Mouse (Mus musculus) ES-E14 (cell line): ENCODE measurements around the gene Rgs13. TPM values are rescaled to one million over a fixed set of nuclear protein-coding genes. Genes with fewer than 3 reads are reported as not detected.

Experiments
- DNase-seq: peaks from one replicate; pipeline ENCODE4 v3.0.0-alpha.2; 2013; ENCODE audit warnings: low read depth, low spot score
- H3K27ac ChIP-seq: 2 replicates; pipeline ENCODE4 v1.5.1; 2012; ENCODE audit warnings: low read depth, mild to moderate bottlenecking, low read length, moderate library complexity, mixed read lengths; ENCODE audit not compliant: poor library complexity, insufficient read depth, severe bottlenecking
- H3K36me3 ChIP-seq: 2 replicates; pipeline ENCODE4 v1.6.1; 2012; ENCODE audit warnings: mild to moderate bottlenecking, low read length, moderate library complexity, mixed read lengths; ENCODE audit not compliant: control insufficient read depth, poor library complexity, insufficient read depth, severe bottlenecking
- H3K4me1 ChIP-seq, 2 experiments: fragments of 150-350 bp in 1 of 2; sonication (generic) in 1 of 2; 2 replicates each; pipeline ENCODE4 v1.6.1; 2012; ENCODE audit warnings: low read length in 2 of 2, mild to moderate bottlenecking in 1 of 2, mixed read lengths in 1 of 2; ENCODE audit not compliant: control insufficient read depth in 2 of 2, insufficient read depth in 2 of 2, poor library complexity in 1 of 2
- H3K4me3 ChIP-seq, 2 experiments: fragments of 150-350 bp in 1 of 2; sonication (generic) in 1 of 2; 2 replicates each; pipeline ENCODE4 v1.5.1; 2012; ENCODE audit warnings: low read length in 2 of 2, low read depth in 1 of 2, mild to moderate bottlenecking in 1 of 2, mixed read lengths in 1 of 2; ENCODE audit not compliant: insufficient read depth in 1 of 2, poor library complexity in 1 of 2, severe bottlenecking in 1 of 2
- H3K9ac ChIP-seq: 2 replicates; pipeline ENCODE4 v1.6.1; 2012; ENCODE audit warnings: low read depth, mild to moderate bottlenecking, low read length, mixed read lengths; ENCODE audit not compliant: poor library complexity, insufficient read depth, severe bottlenecking
- H3K9me3 ChIP-seq: fragments of 150-350 bp; sonication (generic); 2 replicates; pipeline ENCODE4 v1.6.1; 2012; ENCODE audit warnings: low read depth, mild to moderate bottlenecking, low read length; ENCODE audit not compliant: control insufficient read depth, insufficient read depth
- CHD2 ChIP-seq: IDR thresholded peaks from 2 replicates; pipeline ENCODE4 v1.6.1; 2014; ENCODE audit warnings: mild to moderate bottlenecking, low read depth, low read length, inconsistent platforms
- HCFC1 ChIP-seq: IDR thresholded peaks from 2 replicates; pipeline ENCODE4 v1.6.1; 2012; ENCODE audit warnings: low read length, inconsistent platforms, borderline replicate concordance; ENCODE audit not compliant: insufficient read depth
- MAFK ChIP-seq: IDR thresholded peaks from 2 replicates; pipeline ENCODE4 v1.6.1; 2014; ENCODE audit warnings: mild to moderate bottlenecking, low read depth, low read length, inconsistent platforms; ENCODE audit not compliant: insufficient read depth
- ZC3H11A ChIP-seq: IDR thresholded peaks from 2 replicates; pipeline ENCODE4 v1.6.1; 2012; ENCODE audit warnings: low read depth, mild to moderate bottlenecking, inconsistent platforms, low read length, borderline replicate concordance
- ZNF384 ChIP-seq: IDR thresholded peaks from 2 replicates; pipeline ENCODE4 v1.6.1; 2012; ENCODE audit warnings: low read depth, low read length, inconsistent platforms
- in situ Hi-C, 2 experiments: fragments of 600-800 bp; cut with MboI; formaldehyde crosslinking; loops; one replicate each; pipeline ENCODE4 v1.15.1; 2025; ENCODE audit warnings: low sequenced_read_pairs in 2 of 2, inconsistent platforms in 1 of 2; ENCODE audit not compliant: unreplicated experiment in 2 of 2
- total RNA-seq: library from RNA; depleted of rRNA; stranded (reverse); fragments of 300-350 nt; gene quantifications from 2 replicates; pipeline ENCODE4 v1.2.3, GENCODE M21; 2012

Gene Rgs13
- total RNA-seq, 1 experiment, result 0.80 TPM

DNA sequence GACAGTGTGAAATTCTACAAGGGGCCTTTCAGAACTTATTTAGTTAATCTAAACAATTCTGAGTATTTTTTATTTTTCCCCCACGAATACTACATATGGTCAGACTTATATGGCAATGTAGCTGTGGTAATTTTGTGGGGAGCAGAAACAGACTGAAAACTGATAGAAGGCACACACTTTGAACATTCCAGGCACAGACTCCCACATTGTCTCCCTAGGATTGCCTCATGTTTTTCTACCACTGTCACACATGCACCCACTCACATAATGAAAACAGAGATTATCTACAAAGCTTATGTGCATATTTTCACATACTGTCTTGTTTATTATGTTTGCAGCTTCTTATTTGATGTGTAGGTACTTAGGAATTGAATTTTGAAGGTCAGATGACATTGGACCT lies 9.4 kb downstream of the Rgs13 start:
- H3K36me3 ChIP-seq, result no peaks in the 10 kb centered on the region
- H3K9ac ChIP-seq, result no peak overlapping the region
- DNase-seq, result no peak
- H3K4me1 ChIP-seq, result no peaks in the 10 kb centered on the region
- no peaks in the 10 kb centered on the region for H3K9me3 ChIP-seq
- H3K4me3 ChIP-seq, result no peak overlapping the region
- H3K27ac ChIP-seq, result no peak overlapping the region
- in situ Hi-C loops, result no loop called here
- TF ChIP-seq MAFK (no peak), CHD2 (no peak), ZC3H11A (no peak), ZNF384 (no peak)

DNA sequence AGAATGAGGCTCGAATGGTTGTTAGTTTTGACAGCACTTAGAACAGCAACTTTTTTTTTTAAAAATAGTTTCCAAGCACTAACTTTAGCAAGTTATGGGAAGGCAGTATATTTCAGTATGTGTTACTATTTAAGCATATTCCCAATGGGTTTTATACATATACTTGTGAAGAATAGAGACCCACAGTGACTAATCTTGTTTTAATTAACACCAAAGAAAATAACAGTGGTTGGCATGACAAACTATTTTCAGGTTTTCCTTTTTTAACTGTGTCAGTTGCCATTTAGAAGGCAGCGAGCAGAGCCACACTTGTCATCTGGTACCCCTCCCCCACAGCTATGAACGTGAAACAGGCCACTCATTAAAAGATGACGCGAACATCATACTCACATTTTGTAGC lies 10.3 kb downstream of the Rgs13 start:
- H3K4me1 ChIP-seq, result no peaks in the 10 kb centered on the region
- no peak for DNase-seq
- in situ Hi-C loops, result no loop called here
- no peak overlapping the region for H3K27ac ChIP-seq
- no peak overlapping the region for H3K9ac ChIP-seq
- no peaks in the 10 kb centered on the region for H3K9me3 ChIP-seq
- no peak overlapping the region for H3K4me3 ChIP-seq
- no peaks in the 10 kb centered on the region for H3K36me3 ChIP-seq
- TF ChIP-seq MAFK (no peak), HCFC1 (no peak), ZNF384 (no peak), ZC3H11A (no peak), CHD2 (no peak)

DNA sequence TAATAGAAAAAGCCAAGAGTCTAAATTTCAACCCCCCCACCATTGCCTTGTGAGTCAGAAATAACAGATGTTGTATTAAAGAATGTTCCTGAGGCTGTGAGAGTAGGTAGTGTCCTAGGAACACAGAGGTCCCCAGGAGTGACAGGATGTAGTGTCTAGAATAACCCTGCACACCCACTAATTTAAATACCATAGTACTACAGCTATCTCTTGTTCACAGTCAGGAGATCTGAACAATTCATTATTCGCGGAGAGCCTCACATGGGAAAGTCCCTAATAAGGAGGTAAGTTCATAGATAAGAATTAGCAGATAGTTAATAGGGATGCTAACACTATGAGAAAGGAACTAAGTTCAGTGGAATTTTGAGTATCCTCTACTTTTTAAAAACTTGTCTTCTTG lies 10.9 kb downstream of the Rgs13 start:
- H3K4me3 ChIP-seq, result no peak overlapping the region

DNA sequence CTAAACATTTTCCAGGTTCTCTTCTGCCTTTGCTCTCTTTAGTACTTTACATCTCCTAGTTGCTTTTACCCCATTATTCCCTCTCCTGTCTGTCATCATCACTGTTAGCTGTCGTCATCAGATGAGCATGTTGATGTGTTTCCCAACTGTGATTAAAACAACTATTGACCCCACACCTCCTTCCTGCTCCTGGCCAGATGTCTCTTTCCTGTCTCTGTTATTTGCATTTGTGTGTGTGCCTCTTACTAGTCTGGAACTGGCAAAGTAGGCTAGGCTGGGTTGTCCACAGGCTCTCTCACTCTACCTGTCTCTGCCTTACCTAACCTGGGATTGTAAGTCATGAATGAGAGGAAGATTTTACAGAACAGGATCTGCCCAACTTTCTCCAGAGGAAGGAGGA lies 24.6 kb downstream of the Rgs13 start:
- DNase-seq, result no peak
- H3K4me1 ChIP-seq, result no peaks in the 10 kb centered on the region
- in situ Hi-C loops, result no loop called here
- no peak overlapping the region for H3K9ac ChIP-seq
- no peak overlapping the region for H3K27ac ChIP-seq
- H3K9me3 ChIP-seq, result no peaks in the 10 kb centered on the region
- TF ChIP-seq ZNF384 (no peak), HCFC1 (no peak), ZC3H11A (no peak), CHD2 (no peak), MAFK (no peak)
- H3K36me3 ChIP-seq, result no peaks in the 10 kb centered on the region
- no peak overlapping the region for H3K4me3 ChIP-seq

More for the DNA sequence above, 10.9 kb downstream of the Rgs13 start:
- TF ChIP-seq CHD2 (no peak), MAFK (no peak), ZNF384 (no peak), HCFC1 (no peak), ZC3H11A (no peak)
- in situ Hi-C loops, result no loop called here
- no peak for DNase-seq
- H3K9me3 ChIP-seq, result no peaks in the 10 kb centered on the region
- H3K9ac ChIP-seq, result no peak overlapping the region
- no peaks in the 10 kb centered on the region for H3K36me3 ChIP-seq
- no peak overlapping the region for H3K27ac ChIP-seq
- no peaks in the 10 kb centered on the region for H3K4me1 ChIP-seq

DNA sequence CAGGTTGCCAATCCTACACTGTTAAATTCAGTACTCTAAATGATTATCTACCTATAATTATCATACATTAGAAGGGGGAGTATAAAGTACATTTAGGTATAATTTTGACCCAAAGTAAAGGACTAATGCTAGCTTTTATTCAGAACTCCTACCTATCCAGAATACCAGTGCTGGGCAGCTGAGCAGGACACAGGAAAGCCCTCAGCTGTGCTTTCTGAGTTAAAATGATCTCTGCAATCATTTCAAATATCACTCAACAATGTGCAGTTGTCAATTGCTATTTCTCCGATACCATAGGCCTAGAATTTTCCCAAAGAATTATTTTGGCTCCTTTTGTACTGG lies 25.0 kb downstream of the Rgs13 start:
- no peaks in the 10 kb centered on the region for H3K36me3 ChIP-seq
- DNase-seq, result no peak
- no peak overlapping the region for H3K9ac ChIP-seq
- H3K4me1 ChIP-seq, result no peaks in the 10 kb centered on the region
- TF ChIP-seq MAFK, result no peak
- no peak for TF ChIP-seq CHD2
- in situ Hi-C loops, result no loop called here
- no peak overlapping the region for H3K4me3 ChIP-seq
- H3K9me3 ChIP-seq, result no peaks in the 10 kb centered on the region
- no peak overlapping the region for H3K27ac ChIP-seq
